16 mouse cellular contexts compared by ENCODE assay signal in genomic region chr11:75689977-75690376, GRCm38 (mm10).
"Had no signal": no experiment of that assay in that cellular context is flagged by ENCODE, and none has a peak within 500 bp of the region (broad histone marks: within the 10 kb centered on the region; RNA-seq: fewer than 3 reads in every experiment).

No protein-coding gene starts in this region.

- H3K9ac ChIP-seq: neural tube, embryonic 13.5 days; neural tube, embryonic 15.5 days; stomach, embryonic 15.5 days had no signal

- H3K27me3 ChIP-seq: neural tube, embryonic 13.5 days; neural tube, embryonic 15.5 days; stomach, embryonic 15.5 days had no signal

- H3K4me2 ChIP-seq: neural tube, embryonic 13.5 days; neural tube, embryonic 15.5 days; stomach, embryonic 15.5 days had no signal

- H3K4me1 ChIP-seq: stomach, embryonic 15.5 days had no signal

- H3K27ac ChIP-seq: neural tube, embryonic 13.5 days; neural tube, embryonic 15.5 days; stomach, embryonic 15.5 days; stomach, postnatal 0 days had no signal

- DNase-seq: retina, postnatal 1 day; right cerebral cortex, adult 18-20 months; right cerebral cortex, postnatal 14 days; right cerebral cortex, postnatal 25 days; right cerebral cortex, postnatal 4 days; spleen, adult 18-20 months; thymus, adult 18-20 months; thymus, adult 2 months; thymus, postnatal 14 days; thymus, postnatal 25 days; thymus, postnatal 36 days; thymus, postnatal 4 days had no signal

- H3K4me3 ChIP-seq: neural tube, embryonic 13.5 days; neural tube, embryonic 15.5 days; stomach, embryonic 15.5 days had no signal

- H3K9me3 ChIP-seq: neural tube, embryonic 13.5 days; neural tube, embryonic 15.5 days; stomach, embryonic 15.5 days had no signal
